Mouse (Mus musculus) megakaryocyte, adult 5-6 weeks (primary cell): ENCODE data around the gene Platr25. TPM values are rescaled to one million over a fixed set of nuclear protein-coding genes. Genes with fewer than 3 reads are reported as not detected.
"Not testable (repeated sequence)": the region's sequence is repeated elsewhere in the genome, so short reads cannot be mapped to it uniquely, and the experiment has no call there.

ENCODE experiments used
- ATAC-seq: 2 replicates; pipeline ENCODE4 v1.8.0; 2016; ENCODE audit warnings: mild to moderate bottlenecking, inconsistent platforms; ENCODE audit not compliant: poor library complexity, severe bottlenecking
- total RNA-seq, 2 experiments: library from RNA; stranded (forward) in 1 of 2; stranded (reverse) in 1 of 2; fragments of 153-499, 151-499 nt in 1 of 2; fragments of 221-1000, 200-1000 nt in 1 of 2; gene quantifications; 2 replicates each; pipeline versions ENCODE4 v1.2.3 to v1.2.4; 2015 to 2017

Platr25 gene
- total RNA-seq (2015) (30.1 and 34.3 TPM in 2 replicates), total RNA-seq (2017) (39.2 and 42.4 TPM in 2 replicates)

GRCm38 (mm10) chr13:62760432-62761415 lies at the start of gene Platr25:
Gene Platr25 (minus strand): TSS chr13:62760709.
- peak; percentile 96 for ATAC-seq

GRCm38 (mm10) chr13:62807981-62808380 lies 47.5 kb upstream of the Platr25 start:
- not testable (repeated sequence) for ATAC-seq

GRCm38 (mm10) chr13:62786135-62786493 lies 25.6 kb upstream of the Platr25 start:
- ATAC-seq: peak; percentile 15; the same call in 1 of the 2 replicates

- peak; percentile 100 for ATAC-seq
Observed at GRCm38 (mm10) chr13:62785199-62786134, 25.0 kb upstream of the Platr25 start, which contains the start of gene Gm5141. Gene Gm5141 (minus strand): TSS chr13:62785808.

- peak; percentile 67; the same call in 1 of the 2 replicates for ATAC-seq
Observed at GRCm38 (mm10) chr13:62763806-62764205, 3.3 kb upstream of the Platr25 start.

GRCm38 (mm10) chr13:62733322-62733721 lies 27.2 kb downstream of the Platr25 start:
- no peak for ATAC-seq

GRCm38 (mm10) chr13:62712611-62713010 lies 47.9 kb downstream of the Platr25 start:
- ATAC-seq: not testable (repeated sequence)

- ATAC-seq: not testable (repeated sequence)
Observed at GRCm38 (mm10) chr13:62685287-62685648, 75.2 kb downstream of the Platr25 start.

GRCm38 (mm10) chr13:62684608-62685286 lies 75.8 kb downstream of the Platr25 start:
- ATAC-seq: peak; percentile 100

GRCm38 (mm10) chr13:62653369-62653743 lies 107.2 kb downstream of the Platr25 start:
- peak; percentile 74 for ATAC-seq

- peak; percentile 100 for ATAC-seq
Observed at GRCm38 (mm10) chr13:62652681-62653368, 107.7 kb downstream of the Platr25 start.

GRCm38 (mm10) chr13:62627071-62627470 lies 133.4 kb downstream of the Platr25 start:
- peak; percentile 69 for ATAC-seq

GRCm38 (mm10) chr13:62624277-62624665 lies 136.2 kb downstream of the Platr25 start:
- ATAC-seq: not testable (repeated sequence)

GRCm38 (mm10) chr13:62623577-62624276 lies 136.8 kb downstream of the Platr25 start, which contains the start of gene 6720489N17Rik:
Gene 6720489N17Rik (minus strand): TSS chr13:62624182.
- peak; percentile 100 for ATAC-seq

Other genes with a start within 250 kb of the Platr25 start
- gene Zfp935, start 202.2 kb downstream of the Platr25 start, total RNA-seq (2015): not detected in 2 replicates
- not detected in 2 replicates for gene Zfp935, start 202.2 kb downstream of the Platr25 start, total RNA-seq (2017)
- gene Zfp934, start 189.5 kb downstream of the Platr25 start, total RNA-seq (2015): 16.8 and 24.3 TPM in 2 replicates
- gene Zfp934, start 189.5 kb downstream of the Platr25 start, total RNA-seq (2017): 2.6 and 7.8 TPM in 2 replicates
- gene 6720489N17Rik, start 136.5 kb downstream of the Platr25 start, total RNA-seq (2015): 13.0 and 19.5 TPM in 2 replicates
- 9.6 and 14.9 TPM in 2 replicates for gene 6720489N17Rik, start 136.5 kb downstream of the Platr25 start, total RNA-seq (2017)
- 6.3 and 10.2 TPM in 2 replicates for gene Gm5141, start 25.1 kb upstream of the Platr25 start, total RNA-seq (2015)
- gene Gm5141, start 25.1 kb upstream of the Platr25 start, total RNA-seq (2017): 4.3 and 5.0 TPM in 2 replicates
- gene Fbp2, start 97.7 kb upstream of the Platr25 start, total RNA-seq (2015): not detected in 2 replicates
- gene Fbp2, start 97.7 kb upstream of the Platr25 start, total RNA-seq (2017): not detected in 2 replicates
- gene Fbp1, start 127.6 kb upstream of the Platr25 start, total RNA-seq (2015): 0.20 and 2.7 TPM in 2 replicates
- gene Fbp1, start 127.6 kb upstream of the Platr25 start, total RNA-seq (2017): 0.70 TPM in 1 of 2 replicates, not detected in the other
- 18.1 and 20.1 TPM in 2 replicates for gene 2010111I01Rik, start 204.2 kb upstream of the Platr25 start, total RNA-seq (2015)
- 21.5 and 21.9 TPM in 2 replicates for gene 2010111I01Rik, start 204.2 kb upstream of the Platr25 start, total RNA-seq (2017)